15 mouse cellular contexts compared by ENCODE assay signal in genomic region chr2:180107081-180107480, GRCm38 (mm10). TPM values are rescaled to one million over a fixed set of nuclear protein-coding genes. Genes with fewer than 3 reads are reported as not detected.
DNase-seq lines count a peak whose midpoint lies in the region; TF ChIP-seq lines count a peak whose summit lies in the region.
"Had no signal": no experiment of that assay in that cellular context is flagged by ENCODE, and none has a peak within 500 bp of the region (broad histone marks: within the 10 kb centered on the region; RNA-seq: fewer than 3 reads in every experiment).

No protein-coding gene starts in this region.

- peak; percentile 43 for DNase-seq in embryo, embryonic 10.5 days (ENCODE audit: low spot score)
- no peak for DNase-seq in embryo, embryonic 11 days
- no peak for DNase-seq in lung, adult 2 months
- no peak for DNase-seq in lung, adult 18-20 months
- peak; percentile 41 for DNase-seq in R1 (ENCODE audit: low read depth, low spot score)
- no peak for DNase-seq in cerebellum, adult 11 months
- no peak for DNase-seq in gastrocnemius, adult 18-20 months (ENCODE audit: low spot score)

- H3K27me3 ChIP-seq in small intestine, adult 2 months (ENCODE audit: control insufficient read depth, insufficient read depth, low read length): peaks cover 35% of the 10 kb centered on the region

- H3K27ac ChIP-seq in small intestine, adult 2 months (ENCODE audit: insufficient read depth, low read depth, low read length): no peak overlapping the region
- H3K27ac ChIP-seq: embryonic facial prominence, embryonic 13.5 days; heart, embryonic 13.5 days; limb, embryonic 12.5 days; neural tube, embryonic 12.5 days had no signal

- WGBS in lung, adult 2 months: 66% methylated on average over 4 of the region's 4 CpGs
- WGBS in small intestine, adult 2 months: 55% methylated on average over 4 of the region's 4 CpGs

- peaks cover 3% of the 10 kb centered on the region; the same call in 1 of the 2 replicates for H3K4me1 ChIP-seq in lung, adult 2 months (ENCODE audit: control insufficient read depth, insufficient read depth, low read length)
- peaks cover 10% of the 10 kb centered on the region for H3K4me1 ChIP-seq in small intestine, adult 2 months (ENCODE audit: control insufficient read depth, insufficient read depth, insufficient read length, low read length)

- TF ChIP-seq POLR2A in lung, adult 2 months (IDR thresholded peaks at IDR 0.05; ENCODE audit: borderline replicate concordance, extremely low read depth, low read depth, low read length): no peak
- no peak for TF ChIP-seq POLR2A in small intestine, adult 2 months (IDR thresholded peaks at IDR 0.05; ENCODE audit: low read depth, low read length)

- H3K36me3 ChIP-seq in small intestine, adult 2 months (ENCODE audit: control insufficient read depth, insufficient read depth, low read length): no peaks in the 10 kb centered on the region
- H3K36me3 ChIP-seq: embryonic facial prominence, embryonic 13.5 days; heart, embryonic 13.5 days; limb, embryonic 12.5 days; neural tube, embryonic 12.5 days had no signal

- peak; percentile 20; the same call in 1 of the 2 replicates for TF ChIP-seq CTCF in lung, adult 2 months (IDR thresholded peaks at IDR 0.05; ENCODE audit: insufficient read depth, low read length)
- 0 out of 2 replicates have a peak, but pooled peaks have one; percentile 16 for TF ChIP-seq CTCF in small intestine, adult 2 months (IDR thresholded peaks at IDR 0.05; ENCODE audit: extremely low read depth, insufficient read length, insufficient replicate concordance, low read depth, low read length)

- no peak overlapping the region for H3K4me3 ChIP-seq in lung, adult 2 months (replicated peaks; ENCODE audit: extremely low read depth, low read depth, low read length)
- H3K4me3 ChIP-seq in small intestine, adult 2 months (ENCODE audit: low read depth, low read length): no peak overlapping the region
- H3K4me3 ChIP-seq: embryonic facial prominence, embryonic 13.5 days; heart, embryonic 13.5 days; limb, embryonic 12.5 days; megakaryocyte, embryonic 14.5 days; neural tube, embryonic 12.5 days had no signal

RNA-seq across cellular contexts. Expression of gene Hrh3, which starts 2.8 kb away (rescaled TPM):
- polyA plus RNA-seq in lung, adult 2 months (2012; rRNA removed): 0.10 and 0.15 TPM in 2 replicates
- polyA plus RNA-seq in small intestine, adult 2 months (2012; rRNA removed): 0.06 and 0.08 TPM in 2 replicates
- total RNA-seq in gastrocnemius, adult 18-20 months (2021): not detected
- polyA plus RNA-seq: C2C12; heart, embryonic 13.5 days; inflammation-experienced regulatory T-cells, adult 6 months had no signal

RNA-seq across cellular contexts. Expression of gene Osbpl2, which starts 12.0 kb away (rescaled TPM):
- polyA plus RNA-seq in lung, adult 2 months (2012; rRNA removed): 27.9 and 34.5 TPM in 2 replicates
- polyA plus RNA-seq in small intestine, adult 2 months (2012; rRNA removed): 14.1 and 18.1 TPM in 2 replicates
- 10 to 100 TPM; 16.9 to 18.8 TPM for total RNA-seq in gastrocnemius, adult 18-20 months (2021)

RNA-seq across cellular contexts. Expression of gene Mtg2, which starts 36.7 kb away (rescaled TPM):
- polyA plus RNA-seq in lung, adult 2 months (2012; rRNA removed): 15.2 and 17.1 TPM in 2 replicates
- 6.3 and 10.2 TPM in 2 replicates for polyA plus RNA-seq in small intestine, adult 2 months (2012; rRNA removed)
- total RNA-seq in gastrocnemius, adult 18-20 months (2021): 10 to 100 TPM; 15.0 to 15.3 TPM

Comparison
In these comparisons a context has a peak if more than half of its experiments do, and no peak if none do; other contexts are left out.
1. DNase-seq: peak in embryo, embryonic 10.5 days (single experiment) and R1 (single experiment); none in embryo, embryonic 11 days (single experiment), lung, adult 2 months (single experiment), lung, adult 18-20 months (0 of 2), cerebellum, adult 11 months (single experiment) and gastrocnemius, adult 18-20 months (single experiment).